Mouse (Mus musculus) brown adipose tissue, adult 24 weeks (tissue): ENCODE results near the gene Mrm2. TPM values are rescaled to one million over a fixed set of nuclear protein-coding genes. Genes with fewer than 3 reads are reported as not detected.

Source experiments
- polyA plus RNA-seq: library from polyadenylated mRNA; stranded (reverse); fragments of >200 nt; gene quantifications from 2 replicates; pipeline ENCODE4 v1.2.4, GENCODE M21; 2012; ENCODE audit not compliant: missing spikeins, insufficient read depth, insufficient read length

Gene Mrm2
- polyA plus RNA-seq, 1 experiment, result 15.8 TPM

Other genes with a start within 250 kb of the Mrm2 start
- gene Mad1l1, start 10.3 kb downstream of the Mrm2 start, polyA plus RNA-seq, result 2.7 and 4.9 TPM in 2 replicates
- gene Nudt1, start 10.2 kb downstream of the Mrm2 start, polyA plus RNA-seq, result 14.9 and 18.6 TPM in 2 replicates
- gene Snx8, start 57.4 kb upstream of the Mrm2 start, polyA plus RNA-seq, result 5.5 and 8.9 TPM in 2 replicates
- gene Eif3b, start 87.4 kb upstream of the Mrm2 start, polyA plus RNA-seq, result 75.9 and 78.3 TPM in 2 replicates
- not detected in 2 replicates for gene Gm4869, start 113.7 kb upstream of the Mrm2 start, polyA plus RNA-seq
- gene Chst12, start 173.7 kb upstream of the Mrm2 start, polyA plus RNA-seq, result 11.4 and 23.1 TPM in 2 replicates
- not detected in 2 replicates for gene Grifin, start 233.2 kb upstream of the Mrm2 start, polyA plus RNA-seq